Mouse (Mus musculus) 3134 (cell line): ENCODE data around the gene Eqtn.

Experiments
- DNase-seq: peaks from one replicate; pipeline ENCODE4 v3.0.0-alpha.2; 2011; ENCODE audit warnings: low spot score; ENCODE audit not compliant: insufficient read length; ENCODE audit errors: extremely low read depth

The Eqtn gene

DNA sequence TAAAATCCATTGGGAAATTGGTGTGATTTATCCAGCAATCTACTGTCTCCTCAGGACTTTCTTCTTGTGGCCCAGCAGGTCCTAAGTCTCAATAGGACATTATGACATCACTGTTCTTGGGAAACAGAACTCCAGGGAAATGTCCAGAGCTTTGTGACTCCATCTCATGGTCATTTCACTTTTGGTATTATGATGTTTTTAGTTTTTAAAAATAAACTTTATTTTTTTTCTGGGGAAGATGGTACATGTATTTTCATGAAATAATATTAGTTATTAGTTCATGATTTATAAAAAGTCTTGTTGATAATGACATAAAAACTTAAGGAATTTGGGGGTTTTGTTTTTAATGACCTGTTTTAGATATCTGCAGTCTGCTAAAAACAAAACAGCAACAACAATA lies at the start of gene Eqtn:
TSS of gene Eqtn (minus strand) at position 101 of the 400 bp plus-strand sequence.
- DNase-seq: no peak

GRCm38 (mm10) chr4:94973321-94973720 lies 44.7 kb upstream of the Eqtn start:
- no peak for DNase-seq

GRCm38 (mm10) chr4:94952773-94953172 lies 24.1 kb upstream of the Eqtn start:
- DNase-seq: no peak

- DNase-seq: no peak
Observed at GRCm38 (mm10) chr4:94941221-94941855, 12.7 kb upstream of the Eqtn start.

GRCm38 (mm10) chr4:94901780-94902179 lies 26.9 kb downstream of the Eqtn start:
- no peak for DNase-seq

- DNase-seq: no peak
Observed at GRCm38 (mm10) chr4:94900744-94901143, 27.9 kb downstream of the Eqtn start.
